Mouse (Mus musculus) intestine, embryonic 15.5 days (tissue): ENCODE results near the gene C2cd2. TPM values are rescaled to one million over a fixed set of nuclear protein-coding genes. Genes with fewer than 3 reads are reported as not detected.
"Not testable (repeated sequence)": the region's sequence is repeated elsewhere in the genome, so short reads cannot be mapped to it uniquely, and the experiment has no call there.

Experiments
- ATAC-seq: fragments of 200-750 bp; cut with Nextera tagmentation; 2 replicates; pipeline ENCODE4 v1.8.0; 2017; ENCODE audit warnings: moderate TSS enrichment, moderate library complexity
- H3K27ac ChIP-seq: fragments of 300-500 bp; sonication (generic); 2 replicates; pipeline ENCODE4 v1.5.1; 2015; ENCODE audit warnings: mild to moderate bottlenecking, inconsistent platforms
- H3K27me3 ChIP-seq: fragments of 300-500 bp; sonication (generic); replicated peaks from 2 replicates; pipeline ENCODE4 v1.6.1; 2015; ENCODE audit warnings: inconsistent platforms
- H3K36me3 ChIP-seq: fragments of 300-500 bp; sonication (generic); 2 replicates; pipeline ENCODE4 v1.6.1; 2015; ENCODE audit warnings: inconsistent platforms
- H3K4me1 ChIP-seq: fragments of 300-500 bp; sonication (generic); replicated peaks from 2 replicates; pipeline ENCODE4 v1.6.1; 2015; ENCODE audit warnings: inconsistent platforms
- H3K4me2 ChIP-seq: fragments of 300-500 bp; sonication (generic); replicated peaks from 2 replicates; pipeline ENCODE4 v1.6.1; 2015; ENCODE audit warnings: mild to moderate bottlenecking, inconsistent platforms
- H3K4me3 ChIP-seq: fragments of 300-500 bp; sonication (generic); replicated peaks from 2 replicates; pipeline ENCODE4 v1.5.1; 2015; ENCODE audit warnings: inconsistent platforms
- H3K9ac ChIP-seq: fragments of 300-500 bp; sonication (generic); 2 replicates; pipeline ENCODE4 v1.6.1; 2015; ENCODE audit warnings: inconsistent platforms
- H3K9me3 ChIP-seq: fragments of 300-500 bp; sonication (generic); 2 replicates; pipeline ENCODE4 v1.6.1; 2016; ENCODE audit warnings: inconsistent platforms
- WGBS: fragments of 180-500 bp; shearing (Covaris S2); methylation state at CpG from one replicate; pipeline ENCODE4 v1.1.7; 2015; 5-methylcytosine and 5-hydroxymethylcytosine counted together
- polyA plus RNA-seq: library from polyadenylated mRNA; unstranded; fragments of >200 nt; fragmentation: Nextera tagmentation; extraction: Ambion mirVana; gene quantifications from 2 replicates; pipeline ENCODE4 v1.2.1, GENCODE M21; 2015

Gene C2cd2
- polyA plus RNA-seq, 1 experiment from 2014 or later = 15.8 TPM

DNA sequence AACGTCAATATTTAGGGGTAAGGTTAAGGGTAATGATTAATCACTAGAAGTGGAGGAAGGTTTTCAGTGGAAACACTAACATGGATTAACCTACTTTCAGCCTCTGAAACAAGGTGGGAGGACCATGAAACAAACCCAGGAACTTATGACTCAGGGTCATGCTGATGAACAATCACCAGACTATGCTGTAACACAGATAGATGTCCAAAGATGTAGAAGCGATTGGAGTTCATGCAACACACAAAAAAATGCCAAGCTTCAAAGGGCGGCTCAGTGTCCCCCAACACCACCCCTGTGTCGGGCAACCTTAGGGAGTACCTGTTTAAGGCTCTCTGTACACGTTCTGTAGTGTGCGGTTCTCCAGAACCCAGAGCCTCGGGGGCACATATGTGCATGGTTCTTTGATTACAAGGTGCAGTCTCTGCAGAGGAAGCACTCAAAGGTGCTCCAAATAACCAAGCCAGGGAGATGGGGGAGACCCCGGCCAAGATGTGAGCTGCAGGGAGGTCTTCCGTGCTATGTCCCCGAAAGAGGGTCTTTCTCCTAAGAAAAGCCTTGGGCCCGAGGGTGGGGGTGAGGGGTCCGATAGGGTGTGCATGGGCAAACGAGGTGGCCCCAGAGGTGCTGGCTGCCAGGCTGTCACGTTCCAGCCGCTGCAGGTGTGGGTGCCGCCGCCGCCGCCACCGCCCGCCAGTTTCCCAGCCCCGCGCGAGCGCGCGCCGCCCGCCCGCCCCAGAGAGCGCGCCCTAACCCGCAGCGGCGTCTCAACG, 832 bp downstream of the C2cd2 start:
- Histone ChIP-seq H3K9me3 (no peaks in the 10 kb centered on the region), H3K4me2 (peak overlapping the region; percentile 70), H3K36me3 (no peaks in the 10 kb centered on the region), H3K4me1 (no peaks in the 10 kb centered on the region), H3K27ac (peak overlapping the region; percentile 98), H3K9ac (peak overlapping the region; percentile 83), H3K27me3 (no peaks in the 10 kb centered on the region), H3K4me3 (peak overlapping the region; percentile 79)
- WGBS = 7% methylated on average over 27 of the region's 36 CpGs
- peak; percentile 4; the same call in 1 of the 2 replicates for ATAC-seq

DNA sequence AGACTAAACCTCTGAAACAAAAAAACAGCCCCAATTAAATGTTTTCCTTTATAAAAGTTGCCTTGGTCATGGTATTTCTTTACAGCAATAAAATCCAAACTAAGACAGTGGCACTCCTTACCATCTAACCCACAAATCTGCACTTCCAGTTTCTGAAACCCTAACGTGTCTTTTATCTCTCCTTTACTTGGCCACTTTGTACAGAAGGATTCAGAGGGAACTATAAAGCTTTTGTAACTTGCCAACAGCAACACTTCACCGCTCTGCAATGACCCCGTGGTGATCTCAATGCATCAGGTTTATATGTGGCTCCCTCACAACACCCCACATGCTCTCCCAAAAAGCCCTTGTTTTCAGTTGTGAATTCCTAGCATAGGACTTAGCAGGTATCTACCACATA, 2.0 kb downstream of the C2cd2 start:
- 94% methylated on average over 3 of the region's 3 CpGs for WGBS
- Histone ChIP-seq H3K4me1 (no peaks in the 10 kb centered on the region), H3K4me3 (no peak overlapping the region), H3K27me3 (no peaks in the 10 kb centered on the region), H3K4me2 (no peak overlapping the region), H3K9ac (no peak overlapping the region), H3K27ac (no peak overlapping the region), H3K36me3 (no peaks in the 10 kb centered on the region), H3K9me3 (no peaks in the 10 kb centered on the region)
- no peak for ATAC-seq

DNA sequence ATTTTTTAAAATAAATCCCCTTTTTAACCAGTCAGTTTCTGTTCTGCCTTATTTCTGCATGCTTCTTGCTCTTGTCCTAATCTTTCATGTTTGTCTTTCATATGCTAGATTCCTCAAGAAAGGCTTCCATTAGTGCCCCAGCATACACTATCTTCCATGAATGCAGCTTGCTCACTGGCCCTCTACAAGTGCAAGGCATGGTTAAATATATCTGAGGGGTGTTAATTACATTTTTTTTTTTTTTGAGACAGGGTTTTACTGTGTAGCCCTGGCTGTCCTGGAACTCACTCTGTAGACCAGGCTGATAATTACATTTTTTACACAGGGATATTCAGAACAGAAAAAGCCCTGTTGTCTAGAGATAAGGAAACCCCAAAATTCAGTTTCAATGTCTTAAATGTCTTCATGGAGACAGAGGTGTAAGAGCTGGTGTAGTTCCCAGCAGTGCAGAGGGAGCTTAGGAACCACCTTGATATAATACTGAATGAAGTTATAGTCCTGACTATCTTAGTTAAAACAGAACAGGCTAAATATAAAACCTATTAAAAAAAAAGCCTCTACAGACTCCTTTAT, 3.9 kb downstream of the C2cd2 start:
- Histone ChIP-seq H3K27ac (no peak overlapping the region), H3K4me1 (no peaks in the 10 kb centered on the region), H3K4me2 (no peak overlapping the region), H3K36me3 (peaks cover under 1% of the 10 kb centered on the region; the same call in 1 of the 2 replicates), H3K27me3 (no peaks in the 10 kb centered on the region), H3K9me3 (no peaks in the 10 kb centered on the region), H3K9ac (no peak overlapping the region), H3K4me3 (no peak overlapping the region)
- ATAC-seq = no peak

DNA sequence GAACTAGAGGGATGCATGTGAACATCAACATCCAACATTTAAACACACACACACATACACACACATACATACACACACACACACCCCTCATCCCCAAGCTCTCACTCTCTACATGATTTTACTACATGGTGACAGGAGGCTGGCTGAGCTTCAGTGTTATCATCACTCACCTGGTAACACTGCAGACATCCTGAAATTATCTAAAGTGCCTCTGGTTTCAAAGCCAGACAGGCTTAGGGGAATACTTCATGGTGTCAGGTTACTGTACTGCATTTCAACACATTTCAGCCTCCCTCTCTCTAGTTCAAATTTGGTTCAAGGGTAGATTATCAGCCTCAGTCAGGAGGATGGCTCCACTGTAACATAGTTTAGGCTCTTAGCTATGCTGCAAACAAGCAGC, 4.8 kb downstream of the C2cd2 start:
- Histone ChIP-seq H3K4me1 (no peaks in the 10 kb centered on the region), H3K36me3 (peaks cover 5% of the 10 kb centered on the region), H3K4me3 (no peak overlapping the region), H3K9ac (no peak overlapping the region), H3K27ac (no peak overlapping the region), H3K9me3 (no peaks in the 10 kb centered on the region), H3K4me2 (no peak overlapping the region), H3K27me3 (no peaks in the 10 kb centered on the region)
- ATAC-seq = no peak

DNA sequence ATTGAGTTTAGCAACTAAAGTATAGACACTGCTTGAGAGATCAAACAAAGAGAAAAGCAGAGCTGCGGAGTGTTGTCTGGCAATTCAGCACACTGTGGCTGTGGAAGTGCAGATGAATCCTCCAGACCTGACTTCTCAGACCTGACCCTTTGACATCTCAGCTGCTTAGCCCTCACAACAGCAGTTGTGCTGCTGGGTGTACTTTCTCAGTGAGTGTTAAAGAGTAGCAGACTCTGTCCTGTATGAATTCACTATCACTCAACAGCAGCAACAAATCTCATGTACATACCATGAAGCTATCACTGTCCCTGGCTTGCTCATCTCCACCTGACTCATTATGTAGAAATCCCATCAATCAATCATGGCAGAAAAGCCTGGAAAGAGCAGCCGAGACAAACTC, 6.4 kb downstream of the C2cd2 start:
- no peak for ATAC-seq
- 75% methylated on average over 2 of the region's 2 CpGs for WGBS
- Histone ChIP-seq H3K9ac (no peak overlapping the region), H3K27ac (no peak overlapping the region), H3K4me2 (no peak overlapping the region), H3K27me3 (no peaks in the 10 kb centered on the region), H3K4me1 (no peaks in the 10 kb centered on the region), H3K36me3 (peaks cover 19% of the 10 kb centered on the region), H3K9me3 (no peaks in the 10 kb centered on the region), H3K4me3 (no peak overlapping the region)

DNA sequence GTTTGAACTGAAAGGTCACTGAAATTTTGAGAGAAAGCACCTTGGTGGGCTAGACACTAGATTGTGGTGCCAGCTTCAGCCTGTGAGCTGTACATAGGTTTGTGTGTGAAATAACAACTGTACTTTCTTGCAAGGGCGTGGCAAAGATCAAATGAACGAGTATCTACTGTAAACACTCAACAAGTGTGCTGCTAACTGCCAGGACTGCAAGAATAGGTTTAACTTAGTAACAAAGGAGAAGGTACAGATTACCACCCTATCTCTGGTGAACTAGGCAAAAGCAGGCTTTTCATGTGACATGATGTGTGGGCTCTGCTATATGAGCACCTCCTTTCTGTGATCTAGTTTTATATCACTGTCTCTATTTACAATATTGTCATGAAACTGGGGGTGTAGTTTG, 9.1 kb downstream of the C2cd2 start:
- no peak overlapping the region for H3K27ac ChIP-seq
- H3K36me3 ChIP-seq = peaks cover 35% of the 10 kb centered on the region

DNA sequence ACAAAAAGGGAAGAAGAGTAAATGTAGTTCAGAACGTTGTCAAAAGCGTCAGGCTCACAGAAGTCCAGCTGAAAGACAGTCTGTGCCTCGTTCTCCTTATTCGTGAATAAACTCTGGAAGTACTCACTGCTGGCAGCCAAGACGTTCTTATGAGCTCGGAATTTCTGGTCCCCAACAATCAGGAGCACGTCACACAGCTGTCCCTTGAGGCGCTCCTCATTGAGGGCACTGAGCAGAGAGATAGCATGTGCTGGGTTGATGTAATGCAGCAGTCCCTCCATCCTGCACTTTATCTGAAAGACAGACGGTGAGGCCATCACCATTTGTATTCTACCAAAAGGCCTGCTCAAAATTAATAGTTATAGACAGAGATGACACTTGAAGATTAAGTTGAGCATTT, 9.6 kb downstream of the C2cd2 start:
- no peak overlapping the region for H3K4me2 ChIP-seq
- no peaks in the 10 kb centered on the region for H3K9me3 ChIP-seq
- no peaks in the 10 kb centered on the region for H3K27me3 ChIP-seq
- no peak overlapping the region for H3K9ac ChIP-seq
- H3K27ac ChIP-seq = no peak overlapping the region
- H3K4me1 ChIP-seq = no peaks in the 10 kb centered on the region
- H3K4me3 ChIP-seq = no peak overlapping the region
- H3K36me3 ChIP-seq = peaks cover 35% of the 10 kb centered on the region
- ATAC-seq = no peak
- whole genome bisulfite sequencing = 82% methylated on average over 9 of the region's 9 CpGs

More for the DNA sequence above, 9.1 kb downstream of the C2cd2 start:
- Histone ChIP-seq H3K9me3 (no peaks in the 10 kb centered on the region), H3K4me1 (no peaks in the 10 kb centered on the region), H3K4me2 (no peak overlapping the region), H3K4me3 (no peak overlapping the region), H3K27me3 (no peaks in the 10 kb centered on the region), H3K9ac (no peak overlapping the region)
- WGBS = 70% methylated on average over 2 of the region's 2 CpGs
- ATAC-seq = no peak

DNA sequence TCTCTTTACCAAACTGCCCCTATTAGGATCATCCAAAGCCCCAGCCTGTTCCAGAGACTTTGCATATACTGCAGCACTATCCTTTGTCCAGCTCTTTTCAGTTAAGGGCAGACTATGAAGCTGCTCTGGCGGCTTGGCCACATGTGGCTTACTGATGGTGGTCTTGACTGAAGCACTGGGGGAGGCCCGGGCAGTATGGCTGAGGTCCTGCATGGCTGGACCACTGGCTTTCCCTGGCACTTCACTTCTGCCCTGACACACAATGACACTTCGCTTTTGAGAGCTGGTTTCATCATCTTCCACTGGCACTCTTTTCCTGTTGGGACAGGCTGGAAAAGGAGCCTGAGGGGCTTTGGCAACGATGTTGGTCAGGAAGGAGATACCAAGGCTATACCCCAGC, 10.0 kb downstream of the C2cd2 start:
- Histone ChIP-seq H3K4me1 (no peaks in the 10 kb centered on the region), H3K36me3 (peaks cover 35% of the 10 kb centered on the region), H3K4me2 (no peak overlapping the region), H3K9ac (no peak overlapping the region), H3K27me3 (no peaks in the 10 kb centered on the region), H3K27ac (no peak overlapping the region), H3K9me3 (no peaks in the 10 kb centered on the region), H3K4me3 (no peak overlapping the region)
- ATAC-seq = no peak
- WGBS = 95% methylated on average over 4 of the region's 4 CpGs

DNA sequence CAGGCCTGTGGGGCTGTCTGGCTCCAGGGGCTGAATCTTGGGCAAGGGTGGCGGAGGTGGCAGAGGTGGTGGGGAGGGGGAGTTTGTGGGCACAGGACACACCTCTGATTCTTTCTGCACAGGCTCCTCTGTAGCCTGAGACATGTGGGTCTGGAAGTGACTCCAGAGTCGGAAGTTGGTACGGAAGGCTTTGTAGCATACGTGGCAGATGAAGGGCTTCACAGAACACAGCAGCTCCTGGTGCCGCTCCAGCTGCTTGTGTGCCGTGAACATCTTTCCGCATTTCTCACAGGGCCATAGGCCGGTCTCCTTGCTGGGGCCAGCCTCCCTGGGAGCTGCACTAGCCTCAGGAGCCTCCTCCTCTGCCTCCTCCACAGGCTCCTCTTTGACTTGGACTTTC, 12.3 kb downstream of the C2cd2 start:
- Histone ChIP-seq H3K4me2 (no peak overlapping the region), H3K4me3 (no peak overlapping the region), H3K27ac (no peak overlapping the region), H3K4me1 (no peaks in the 10 kb centered on the region), H3K9ac (no peak overlapping the region), H3K27me3 (no peaks in the 10 kb centered on the region), H3K9me3 (no peaks in the 10 kb centered on the region), H3K36me3 (peaks cover 35% of the 10 kb centered on the region)
- no peak for ATAC-seq
- 93% methylated on average over 8 of the region's 8 CpGs for WGBS

DNA sequence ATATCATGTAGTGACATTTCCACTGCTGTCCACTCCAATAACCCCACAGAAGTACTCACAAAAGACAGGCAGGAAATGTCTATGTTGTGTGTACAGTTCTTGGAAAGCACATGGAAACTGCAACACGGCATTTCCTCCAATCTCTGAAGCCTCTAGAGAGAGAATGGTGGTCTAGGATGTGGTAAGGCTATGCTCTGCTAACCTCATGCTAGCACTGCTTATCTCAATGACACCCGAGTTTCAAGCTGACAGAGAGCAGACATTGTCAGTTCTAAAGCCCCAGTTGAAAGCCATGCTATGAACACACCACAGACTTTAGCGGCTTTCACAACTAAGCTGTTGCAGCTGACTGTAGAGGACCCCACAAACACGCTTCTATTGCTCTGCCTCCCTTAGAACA, 13.6 kb downstream of the C2cd2 start:
- WGBS = 75% methylated on average over 4 of the region's 4 CpGs
- H3K27me3 ChIP-seq = no peaks in the 10 kb centered on the region
- H3K36me3 ChIP-seq = peaks cover 35% of the 10 kb centered on the region

DNA sequence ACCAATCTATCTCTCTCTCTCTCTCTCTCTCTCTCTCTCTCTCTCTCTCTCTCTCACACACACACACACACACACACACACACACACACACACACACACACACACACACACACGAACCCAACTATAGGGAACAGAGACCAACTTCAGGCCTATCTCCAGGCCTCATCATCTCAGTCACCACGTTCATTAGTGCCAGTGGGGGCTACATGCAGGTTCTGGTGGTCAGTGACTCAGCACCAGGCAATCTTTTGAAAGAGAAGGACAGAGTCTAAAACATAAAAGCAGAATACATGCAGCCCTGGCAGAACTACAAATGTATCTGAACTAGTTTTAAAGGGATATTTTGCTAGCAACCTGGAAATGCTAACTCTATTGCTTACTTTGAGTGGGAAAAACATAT, 15.4 kb downstream of the C2cd2 start:
- 90% methylated on average over 2 of the region's 2 CpGs for WGBS
- not testable (repeated sequence) for H3K27ac ChIP-seq, ATAC-seq, H3K9ac ChIP-seq, H3K4me2 ChIP-seq, H3K4me1 ChIP-seq, H3K4me3 ChIP-seq, H3K9me3 ChIP-seq, H3K27me3 ChIP-seq
- H3K36me3 ChIP-seq = peaks cover 23% of the 10 kb centered on the region

More for the DNA sequence above, 13.6 kb downstream of the C2cd2 start:
- Histone ChIP-seq H3K4me2 (no peak overlapping the region), H3K4me3 (no peak overlapping the region), H3K27ac (no peak overlapping the region), H3K9me3 (no peaks in the 10 kb centered on the region), H3K9ac (no peak overlapping the region), H3K4me1 (no peaks in the 10 kb centered on the region)
- ATAC-seq = no peak

DNA sequence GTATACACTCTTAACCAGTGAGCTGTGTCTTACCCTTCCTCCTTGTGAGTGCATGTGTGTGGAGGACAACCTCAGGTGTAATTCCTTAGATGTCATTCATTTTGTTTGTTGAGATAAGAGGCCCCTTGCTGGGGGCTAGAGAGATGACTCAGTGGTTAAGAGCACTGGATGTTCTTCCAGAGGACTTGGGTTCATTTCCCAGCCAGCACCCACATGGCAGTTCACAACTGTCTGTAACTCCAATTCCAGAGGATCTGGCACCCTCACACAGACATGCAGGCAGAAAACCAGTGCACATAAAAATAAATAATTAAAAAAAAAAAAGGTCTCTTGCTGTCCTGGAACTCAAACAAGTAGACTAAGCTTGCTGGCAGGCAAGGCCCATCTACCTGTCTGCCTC, 20.6 kb downstream of the C2cd2 start:
- Histone ChIP-seq H3K9ac (no peak overlapping the region), H3K27me3 (no peaks in the 10 kb centered on the region), H3K27ac (no peak overlapping the region), H3K4me2 (no peak overlapping the region), H3K4me1 (no peaks in the 10 kb centered on the region), H3K9me3 (no peaks in the 10 kb centered on the region), H3K4me3 (no peak overlapping the region), H3K36me3 (no peaks in the 10 kb centered on the region)
- ATAC-seq = no peak

DNA sequence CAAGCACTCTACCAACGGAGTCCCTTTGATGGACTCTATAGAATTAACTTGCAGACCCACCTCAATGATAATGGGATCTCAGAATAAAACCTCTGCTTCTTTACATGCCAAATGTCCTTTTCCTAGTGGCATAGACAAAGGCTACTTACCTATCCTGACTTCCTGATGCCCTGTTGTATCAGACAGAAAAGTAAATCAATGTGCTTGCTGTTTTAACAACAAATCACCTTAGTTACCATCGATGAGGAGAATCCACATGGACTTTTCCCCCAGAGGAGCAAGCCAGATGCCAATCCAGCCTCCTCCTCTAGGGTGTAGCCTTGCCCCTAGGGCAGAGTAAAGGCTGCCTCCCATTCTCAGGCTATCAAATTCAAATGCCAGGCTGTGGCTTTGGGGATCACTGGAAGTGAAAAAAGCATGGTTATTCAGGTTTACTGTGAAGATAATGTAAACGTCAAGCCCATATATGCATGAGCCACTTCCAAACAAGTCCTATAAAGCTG, 21.9 kb downstream of the C2cd2 start:
- Histone ChIP-seq H3K36me3 (no peaks in the 10 kb centered on the region), H3K4me3 (no peak overlapping the region), H3K9me3 (no peaks in the 10 kb centered on the region), H3K27me3 (no peaks in the 10 kb centered on the region), H3K27ac (no peak overlapping the region), H3K9ac (no peak overlapping the region), H3K4me2 (no peak overlapping the region), H3K4me1 (no peaks in the 10 kb centered on the region)
- no peak for ATAC-seq
- WGBS = 91% methylated on average over 3 of the region's 3 CpGs
